Mouse (Mus musculus): ENCODE results near the gene Ak6.

Ak6 gene

GRCm38 (mm10) chr13:100650550-100651438 lies at the start of gene Ak6, which contains the start of gene Rad17:
Ak6 (plus strand) TSS chr13:100650979.
Rad17 (minus strand) TSS chr13:100651051.
- peak; percentile 92 for DNase-seq (ENCODE audit: low read depth, low spot score)

- DNase-seq (ENCODE audit: low read depth, low spot score) = no peak
Observed at GRCm38 (mm10) chr13:100601034-100601433, 49.7 kb upstream of the Ak6 start.

GRCm38 (mm10) chr13:100602239-100602902 lies 48.4 kb upstream of the Ak6 start:
- DNase-seq (ENCODE audit: low read depth, low spot score) = no peak

- DNase-seq (ENCODE audit: low read depth, low spot score) = no peak
Observed at GRCm38 (mm10) chr13:100603031-100603737, 47.6 kb upstream of the Ak6 start.

- DNase-seq (ENCODE audit: low read depth, low spot score) = no peak
Observed at GRCm38 (mm10) chr13:100603738-100604095, 47.1 kb upstream of the Ak6 start.

GRCm38 (mm10) chr13:100605845-100606244 lies 44.9 kb upstream of the Ak6 start:
- no peak for DNase-seq (ENCODE audit: low read depth, low spot score)

GRCm38 (mm10) chr13:100607756-100608155 lies 43.0 kb upstream of the Ak6 start:
- no peak for DNase-seq (ENCODE audit: low read depth, low spot score)

GRCm38 (mm10) chr13:100611266-100611665 lies 39.5 kb upstream of the Ak6 start:
- DNase-seq (ENCODE audit: low read depth, low spot score) = no peak

GRCm38 (mm10) chr13:100612251-100612650 lies 38.5 kb upstream of the Ak6 start:
- no peak for DNase-seq (ENCODE audit: low read depth, low spot score)

- DNase-seq (ENCODE audit: low read depth, low spot score) = no peak
Observed at GRCm38 (mm10) chr13:100612903-100613302, 37.9 kb upstream of the Ak6 start.

- no peak for DNase-seq (ENCODE audit: low read depth, low spot score)
Observed at GRCm38 (mm10) chr13:100616181-100617087, 34.3 kb upstream of the Ak6 start, which contains the start of gene Marveld2. Marveld2 (minus strand) TSS chr13:100616971.

- no peak for DNase-seq (ENCODE audit: low read depth, low spot score)
Observed at GRCm38 (mm10) chr13:100617583-100617982, 33.2 kb upstream of the Ak6 start.

- no peak for DNase-seq (ENCODE audit: low read depth, low spot score)
Observed at GRCm38 (mm10) chr13:100622241-100622640, 28.5 kb upstream of the Ak6 start.

GRCm38 (mm10) chr13:100634106-100634691 lies 16.6 kb upstream of the Ak6 start:
- no peak for DNase-seq (ENCODE audit: low read depth, low spot score)

GRCm38 (mm10) chr13:100642471-100643209 lies 8.1 kb upstream of the Ak6 start:
- DNase-seq (ENCODE audit: low read depth, low spot score) = no peak

- DNase-seq (ENCODE audit: low read depth, low spot score) = no peak
Observed at GRCm38 (mm10) chr13:100648223-100648622, 2.6 kb upstream of the Ak6 start.

GRCm38 (mm10) chr13:100651439-100652186 lies 834 bp downstream of the Ak6 start, which contains the start of gene Taf9:
Taf9 (plus strand) TSS chr13:100651579.
- DNase-seq (ENCODE audit: low read depth, low spot score) = no peak

GRCm38 (mm10) chr13:100658091-100658490 lies 7.3 kb downstream of the Ak6 start:
- DNase-seq (ENCODE audit: low read depth, low spot score) = no peak

GRCm38 (mm10) chr13:100659864-100660456 lies 9.2 kb downstream of the Ak6 start:
- peak; percentile 77 for DNase-seq (ENCODE audit: low read depth, low spot score)
